Mouse (Mus musculus) left cerebral cortex, postnatal 14 days (tissue): ENCODE results near the gene Ccr7. TPM values are rescaled to one million over a fixed set of nuclear protein-coding genes. Genes with fewer than 3 reads are reported as not detected.

Experiments used
- DNase-seq, 2 experiments: peaks; one replicate each; pipeline ENCODE4 v3.0.0; 2021 to 2022; ENCODE audit warnings: low spot score in 2 of 2, mixed read lengths in 1 of 2
- intact Hi-C: fragments of 180-260 bp; cut with DNase I; formaldehyde crosslinking; loops from one replicate; pipeline ENCODE4 v1.15.1; 2025
- total RNA-seq, 2 experiments: library from RNA; stranded (reverse); gene quantifications; 2 replicates each; pipeline ENCODE4 v1.2.3; 2021

The Ccr7 gene
- total RNA-seq, 2 experiments from 2014 or later = not detected

DNA sequence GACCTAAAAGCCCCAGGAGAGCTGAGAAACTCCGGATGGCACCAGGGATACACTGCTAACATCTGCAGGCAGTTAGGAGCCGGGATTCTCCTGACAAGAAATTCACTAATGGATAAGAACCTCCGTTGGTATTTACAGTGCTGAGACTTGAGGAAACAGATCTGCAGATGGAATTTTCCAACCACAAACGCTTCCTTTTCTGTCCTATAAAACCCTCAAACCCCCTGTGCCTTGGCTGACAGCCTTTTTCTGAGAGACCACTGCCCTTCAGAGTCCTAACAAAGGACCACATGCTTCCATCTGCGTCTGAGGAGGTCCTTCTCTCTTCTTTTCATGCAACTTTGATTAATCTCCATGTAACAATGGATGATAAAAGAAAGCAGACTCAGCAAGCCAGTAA lies 6.8 kb upstream of the Ccr7 start:
- intact Hi-C loops = no loop called here

DNA sequence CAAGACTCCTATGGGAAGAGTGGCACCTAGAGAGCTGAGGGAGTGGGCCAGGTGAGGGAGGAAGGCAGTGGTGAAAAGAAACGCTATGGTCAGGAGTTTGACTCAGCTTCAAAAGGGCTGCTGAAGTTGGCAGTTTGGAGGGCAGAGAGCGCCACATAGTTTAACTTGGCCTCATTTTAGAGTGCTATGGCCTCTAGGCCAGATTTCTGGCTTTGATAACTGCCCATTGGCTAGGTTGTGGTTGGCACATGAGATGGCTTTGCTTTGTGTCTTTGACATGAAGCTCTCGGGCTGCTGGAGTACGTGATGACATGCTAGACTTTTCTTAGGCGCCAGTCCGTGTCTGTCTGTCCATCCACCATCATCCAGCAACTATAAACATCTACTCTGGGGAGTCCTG lies 5.4 kb upstream of the Ccr7 start:
- DNase-seq = no peak
- intact Hi-C loops = no loop called here

More for the DNA sequence above, 6.8 kb upstream of the Ccr7 start:
- no peak for DNase-seq

DNA sequence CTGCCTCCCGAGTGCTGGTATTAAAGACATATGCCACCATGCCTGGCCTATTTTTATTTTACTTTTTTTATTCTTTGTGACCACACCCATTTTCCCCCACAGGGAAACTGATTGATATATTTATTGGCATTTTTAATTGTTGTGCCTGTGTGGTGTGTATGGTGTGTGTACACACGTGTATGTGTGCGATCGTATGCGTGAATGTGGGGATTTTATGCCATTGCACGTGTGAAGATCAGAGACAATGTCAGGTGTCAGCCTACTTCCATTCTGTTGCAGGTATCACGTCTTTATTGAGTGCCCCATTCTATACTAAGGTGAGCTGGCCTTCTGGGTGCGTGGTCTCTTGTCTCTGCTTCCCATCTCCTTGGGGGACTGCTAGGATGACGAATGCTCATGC lies 940 bp upstream of the Ccr7 start:
- intact Hi-C loops = no loop called here
- DNase-seq = no peak

DNA sequence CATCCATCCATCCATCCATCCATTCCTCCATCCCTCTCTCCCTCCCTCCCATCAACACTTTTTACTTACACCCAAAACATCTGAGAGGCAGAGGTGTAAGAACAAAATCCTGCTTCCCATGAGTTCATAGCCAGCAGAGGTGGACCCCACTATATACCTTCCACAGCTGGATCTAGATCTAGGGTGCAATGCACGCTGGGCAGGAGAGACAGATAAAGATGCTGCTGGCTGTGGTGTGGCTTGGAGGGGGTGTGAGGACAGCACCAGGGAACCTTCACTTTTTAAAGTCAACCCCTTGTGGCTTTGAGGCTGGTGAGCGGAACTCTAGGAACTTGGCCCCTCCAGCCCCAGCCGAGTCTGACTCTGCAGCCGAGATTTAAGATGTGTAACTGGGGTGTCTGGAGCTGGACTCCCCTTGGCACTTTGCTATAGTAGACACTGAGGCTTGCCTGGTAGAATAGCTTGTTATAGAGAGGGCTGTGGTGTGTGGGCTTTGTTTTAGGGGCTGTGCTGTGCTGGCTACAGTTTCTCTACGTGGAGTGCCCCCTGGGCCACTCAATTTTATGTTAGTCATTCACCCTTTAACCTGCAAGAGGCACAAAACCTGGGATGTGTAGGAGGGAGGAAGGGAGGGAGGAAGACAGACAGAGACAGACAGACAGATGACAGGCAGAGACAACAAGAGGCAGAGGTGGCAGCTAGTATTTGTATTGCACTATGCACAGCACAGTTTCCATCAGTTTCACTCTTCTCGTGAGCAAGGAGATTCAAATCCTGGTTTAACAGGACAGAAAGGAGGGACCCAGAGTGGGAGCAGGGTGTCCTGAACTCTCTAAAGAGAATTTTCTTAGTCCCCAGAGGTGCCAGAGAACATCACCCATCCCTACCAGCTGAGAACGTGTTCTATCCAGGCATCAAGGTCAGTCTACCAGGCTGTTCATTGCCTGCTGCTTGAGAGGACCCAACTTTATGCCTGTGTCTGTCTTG lies 817 bp downstream of the Ccr7 start:
- intact Hi-C loops = no loop called here
- no peak for DNase-seq

DNA sequence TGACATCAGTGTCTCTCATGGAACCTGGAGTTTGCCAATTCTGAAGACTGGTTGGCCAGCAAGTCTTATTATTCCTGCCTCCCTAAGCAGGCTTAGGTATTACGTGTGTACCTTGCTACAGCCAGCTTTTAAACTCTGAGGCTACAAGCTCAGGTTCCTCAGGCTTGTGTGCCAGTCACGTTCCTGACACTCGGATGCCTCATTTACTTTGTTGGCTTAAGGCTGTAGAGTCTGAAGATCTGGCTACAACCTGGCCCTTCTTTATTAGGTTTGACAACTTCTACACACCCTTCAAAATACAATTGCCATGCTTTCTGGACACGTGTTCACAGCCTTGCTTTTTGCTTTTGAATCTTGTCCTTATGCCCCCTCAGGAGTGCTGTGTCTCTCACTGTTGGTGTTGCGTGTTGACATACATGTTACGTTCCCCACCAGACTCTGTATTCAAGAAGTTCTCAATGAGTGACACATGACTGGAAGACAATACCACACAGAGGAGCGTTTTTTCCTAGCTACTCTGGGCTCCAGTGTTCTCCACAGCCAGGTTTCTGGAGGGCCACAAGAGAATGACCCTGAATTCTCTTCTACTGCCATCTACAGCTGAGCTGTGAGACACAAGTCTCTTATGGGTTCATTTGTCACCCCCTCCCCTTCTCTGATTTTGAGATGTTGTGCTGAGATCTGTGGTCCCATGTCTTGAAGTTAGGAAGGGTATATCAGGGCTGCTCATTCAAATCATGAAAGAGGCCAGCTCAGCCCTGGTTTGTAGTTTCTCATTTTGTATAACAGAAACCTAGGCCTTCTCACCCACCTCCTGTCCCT lies 2.3 kb downstream of the Ccr7 start:
- DNase-seq = no peak
- intact Hi-C loops = no loop called here

DNA sequence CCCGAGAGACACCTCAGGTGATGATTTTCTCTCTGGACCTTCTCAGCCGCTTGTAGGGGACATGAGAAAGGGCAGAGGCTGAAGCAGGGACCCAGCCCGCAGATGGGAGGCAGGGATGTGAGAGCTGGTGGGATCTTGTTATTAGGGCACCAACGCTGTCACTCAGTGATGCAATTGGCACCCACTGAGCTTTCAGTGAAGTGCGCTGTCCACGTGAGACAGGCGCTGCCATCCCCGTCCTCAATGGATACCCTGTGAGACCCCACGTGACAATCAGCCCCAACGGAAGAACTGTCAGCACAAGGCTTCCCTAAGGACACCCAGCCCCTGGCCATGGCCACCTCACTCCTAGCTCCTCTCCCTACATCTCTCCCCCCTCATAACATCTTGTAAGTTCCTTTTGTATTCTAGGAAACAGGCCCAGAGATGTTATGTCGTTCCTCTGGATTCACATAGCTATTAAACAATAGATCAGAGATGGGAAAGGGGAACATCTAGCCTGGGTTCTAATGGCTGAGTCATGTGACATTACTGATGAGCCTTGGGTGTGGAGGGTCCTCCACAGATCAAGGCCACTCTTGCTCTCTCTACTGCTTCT lies 3.4 kb downstream of the Ccr7 start:
- DNase-seq = no peak
- intact Hi-C loops = no loop called here

DNA sequence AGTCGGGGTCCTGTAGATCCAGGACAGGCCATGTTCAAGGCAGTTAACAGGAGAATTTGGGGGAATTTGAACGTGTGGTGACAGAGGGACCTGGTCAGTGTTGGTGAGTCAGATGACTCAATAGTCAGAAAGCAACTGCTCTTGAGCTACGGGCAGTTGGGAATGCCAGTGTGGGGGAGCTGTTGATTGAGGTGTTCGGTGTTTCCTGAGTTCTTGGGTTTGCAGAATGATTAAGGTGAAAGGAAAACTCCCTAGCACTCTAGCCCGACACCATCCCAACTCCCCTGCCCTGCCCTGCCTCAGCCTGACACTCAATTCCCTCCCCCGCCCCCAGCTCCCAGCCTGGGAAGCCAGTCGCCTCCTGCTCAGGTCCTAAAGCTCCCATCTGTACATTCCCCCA lies 4.0 kb downstream of the Ccr7 start:
- no peak for DNase-seq
- intact Hi-C loops = loop anchor here (1.0 kb wide), 1 partner anchor 112 kb away; no protein-coding TSS in a partner anchor

DNA sequence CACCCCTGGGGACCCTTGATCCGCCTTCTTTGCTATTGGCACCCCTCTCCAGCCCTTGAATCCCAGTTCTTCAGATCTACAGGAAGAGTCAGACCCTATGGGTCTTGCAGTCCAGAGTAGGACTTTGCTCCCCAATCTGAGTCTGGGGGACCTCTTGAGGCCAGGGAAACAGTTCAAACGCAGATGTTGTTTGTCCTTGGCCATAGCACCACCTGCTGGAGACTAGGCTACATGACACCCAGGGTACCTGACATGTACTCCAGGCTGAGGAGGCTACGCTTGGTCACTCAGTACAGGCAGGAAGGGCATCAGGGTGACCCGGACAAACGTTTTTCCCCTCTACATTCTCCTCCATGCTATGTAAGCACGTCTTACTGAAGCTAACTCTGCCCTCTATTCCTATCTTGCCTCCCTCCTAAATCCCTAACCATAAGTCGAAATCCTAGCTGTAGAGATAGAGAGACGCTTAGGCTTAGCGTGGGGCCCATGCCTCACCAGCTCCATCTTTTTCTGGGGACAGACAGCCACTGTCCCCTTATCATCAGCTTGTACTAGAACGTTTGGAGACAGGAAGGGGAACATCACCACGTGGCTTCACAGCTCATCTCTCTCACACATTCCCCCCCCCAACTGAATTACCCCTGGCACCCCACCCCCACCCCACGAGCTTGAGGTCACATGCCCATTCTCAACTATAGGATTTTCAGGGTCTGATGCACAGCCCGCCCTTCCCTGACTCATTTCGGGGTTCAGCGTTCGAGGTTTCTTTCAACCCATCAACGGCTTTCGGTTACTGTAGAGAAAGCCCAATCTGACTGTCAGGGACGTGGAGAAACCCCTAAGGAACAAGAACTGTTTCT lies 4.7 kb downstream of the Ccr7 start:
- DNase-seq = peak; percentile 81 to 88
- intact Hi-C loops = loop anchor here (1.0 to 5.0 kb wide), 5 partner anchors 38 to 228 kb away; partner anchors contain the start of gene Gjd3

DNA sequence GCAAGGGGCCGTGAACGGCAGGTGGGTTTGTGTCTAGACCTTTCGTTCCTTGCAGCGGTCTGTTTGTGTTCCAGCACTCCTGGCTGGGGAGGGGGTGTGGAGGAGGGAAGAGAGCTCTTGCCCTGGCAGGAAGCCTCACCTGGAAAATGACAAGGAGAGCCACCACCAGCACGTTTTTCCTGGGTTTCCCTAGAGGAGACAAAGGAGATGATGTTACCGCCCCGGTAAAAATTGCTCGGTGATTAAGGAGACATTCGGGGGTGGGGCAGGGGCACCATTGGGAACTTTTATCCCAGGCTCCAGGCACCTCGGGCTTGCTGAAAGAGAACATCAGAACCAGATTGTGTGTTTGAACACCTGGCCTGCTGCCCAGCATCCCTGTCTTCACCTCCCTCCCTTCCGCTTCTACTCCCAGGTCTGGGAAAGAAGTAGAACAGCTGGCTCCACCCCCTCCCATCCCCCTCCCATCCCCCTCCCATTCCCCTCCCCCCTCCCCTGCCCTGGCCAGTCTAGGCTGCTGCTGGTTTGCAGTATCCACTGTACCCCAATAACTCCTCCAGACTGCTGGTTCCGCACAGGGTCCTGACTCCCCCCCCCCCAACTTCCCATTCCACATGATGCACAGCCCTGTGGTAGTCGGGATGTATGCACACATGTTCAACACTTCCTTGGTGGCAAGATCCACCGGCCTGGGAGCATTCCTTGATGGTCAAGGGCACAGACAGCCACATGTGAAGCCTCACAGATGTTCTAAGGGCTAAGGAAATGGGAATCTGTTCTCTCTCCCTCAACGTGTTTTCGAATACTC lies 5.8 kb downstream of the Ccr7 start:
- intact Hi-C loops = loop anchor here (2.0 to 5.0 kb wide), 4 partner anchors 37 to 227 kb away; partner anchors contain the start of gene Gjd3
- peak; percentile 51 to 52 for DNase-seq

DNA sequence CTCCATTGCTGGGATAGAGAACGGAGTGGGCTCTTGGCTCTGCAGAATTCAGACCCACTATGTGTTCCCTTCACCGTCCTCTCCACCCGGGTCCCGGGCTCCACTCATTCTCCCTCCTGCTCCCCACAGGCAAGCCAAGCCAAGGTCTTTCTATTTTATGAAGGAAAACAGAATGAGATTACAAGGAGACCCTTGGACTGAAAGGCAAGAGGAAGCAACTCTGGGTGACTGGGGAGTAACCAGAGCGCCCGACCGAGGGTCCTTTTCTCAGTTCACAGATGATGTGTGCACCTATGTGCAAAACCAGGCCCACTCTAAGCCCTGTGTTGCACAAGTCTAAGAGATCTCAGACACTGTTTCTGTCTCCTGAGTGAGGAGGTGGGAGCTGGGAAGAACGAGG lies 6.5 kb downstream of the Ccr7 start:
- DNase-seq = no peak
- intact Hi-C loops = loop anchor here (2.0 to 5.0 kb wide), 4 partner anchors 36 to 226 kb away; partner anchors contain the start of gene Gjd3

DNA sequence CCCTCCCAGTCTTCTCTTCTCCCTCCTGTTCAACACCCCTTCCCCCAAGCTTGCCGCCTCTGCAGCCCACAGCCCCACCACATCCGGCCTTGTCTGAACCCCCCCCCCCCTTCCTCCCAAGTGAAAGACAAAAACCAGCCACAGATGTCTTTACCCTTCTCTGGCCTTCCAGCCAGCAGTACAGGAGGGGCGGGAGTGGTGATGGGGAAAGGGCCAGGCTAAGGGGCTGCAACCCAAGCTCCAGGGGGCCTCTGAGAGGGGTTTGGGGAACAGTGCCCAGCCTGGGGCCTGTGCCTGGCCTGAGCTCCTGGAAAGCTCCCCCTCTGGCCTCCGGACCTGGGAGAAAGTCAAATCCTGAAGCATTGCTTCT lies 7.0 kb downstream of the Ccr7 start:
- DNase-seq = no peak
- intact Hi-C loops = loop anchor here (2.0 to 5.0 kb wide), 4 partner anchors 36 to 226 kb away; partner anchors contain the start of gene Gjd3

DNA sequence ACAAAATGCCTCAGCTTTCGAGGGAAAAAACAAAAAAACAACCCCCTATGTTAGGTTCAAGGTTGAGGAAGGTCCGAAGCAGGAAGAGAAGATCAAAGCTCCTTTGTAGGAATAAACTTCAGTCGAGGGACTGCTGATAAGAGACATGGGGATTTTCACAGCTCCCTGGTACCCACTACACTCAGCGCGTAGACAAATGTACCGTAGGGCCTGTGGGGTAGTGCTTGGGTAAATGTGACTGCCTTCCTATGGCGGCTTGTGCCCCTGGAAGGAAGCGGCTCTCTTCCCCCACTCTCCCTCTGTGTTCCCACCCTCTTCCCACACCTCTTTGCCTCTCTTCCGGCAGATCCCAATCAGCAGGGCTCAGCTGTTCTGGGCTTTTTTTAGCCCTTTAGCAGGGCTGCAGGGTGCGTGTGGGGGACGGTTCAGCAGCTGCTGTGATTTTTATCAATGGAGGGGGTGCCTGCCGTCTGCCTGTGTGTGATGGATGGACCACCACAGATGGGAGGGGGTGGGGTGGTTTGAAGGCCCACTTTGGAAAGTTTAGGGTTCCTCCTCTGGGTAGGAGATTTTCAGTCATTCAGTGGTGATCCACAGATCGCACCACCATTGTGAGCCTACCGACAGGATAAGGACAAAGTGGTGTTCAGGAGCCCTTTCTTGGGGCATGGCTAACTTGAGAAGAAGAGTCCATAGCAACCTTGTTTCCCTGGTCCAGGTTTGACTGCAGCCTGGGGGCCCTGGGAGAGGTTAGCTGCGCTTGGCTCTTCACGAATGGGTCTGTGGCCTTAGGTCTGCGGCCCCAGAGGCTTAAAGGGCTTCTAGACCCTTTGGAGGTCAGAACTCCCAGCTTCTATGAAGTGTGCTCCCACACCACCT lies 7.6 kb downstream of the Ccr7 start:
- intact Hi-C loops = loop anchor here (5.0 kb wide), 2 partner anchors 35 to 225 kb away; no protein-coding TSS in a partner anchor

DNA sequence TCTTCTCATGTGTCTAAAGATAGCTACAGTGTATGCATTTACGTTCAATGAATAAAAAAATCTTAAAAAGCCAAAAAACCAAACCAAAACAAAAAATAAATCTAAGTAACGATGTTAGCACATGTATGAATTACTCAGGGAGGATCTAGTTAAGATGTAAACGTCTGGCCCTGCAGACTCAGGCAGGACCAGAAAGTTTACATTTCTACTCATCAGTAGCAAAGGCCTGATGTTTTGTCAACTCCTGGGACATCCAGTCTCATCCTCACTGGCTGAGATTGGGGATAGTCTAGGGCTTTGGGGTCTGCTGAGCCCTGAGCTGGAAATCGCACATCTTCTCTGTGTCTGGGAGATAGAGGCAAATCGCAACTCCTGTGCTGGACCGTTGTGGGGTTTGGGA lies 8.3 kb downstream of the Ccr7 start:
- intact Hi-C loops = loop anchor here (5.0 kb wide), 2 partner anchors 34 to 224 kb away; no protein-coding TSS in a partner anchor
- DNase-seq = no peak

More for the DNA sequence above, 7.6 kb downstream of the Ccr7 start:
- peak; percentile 75 to 83 for DNase-seq

DNA sequence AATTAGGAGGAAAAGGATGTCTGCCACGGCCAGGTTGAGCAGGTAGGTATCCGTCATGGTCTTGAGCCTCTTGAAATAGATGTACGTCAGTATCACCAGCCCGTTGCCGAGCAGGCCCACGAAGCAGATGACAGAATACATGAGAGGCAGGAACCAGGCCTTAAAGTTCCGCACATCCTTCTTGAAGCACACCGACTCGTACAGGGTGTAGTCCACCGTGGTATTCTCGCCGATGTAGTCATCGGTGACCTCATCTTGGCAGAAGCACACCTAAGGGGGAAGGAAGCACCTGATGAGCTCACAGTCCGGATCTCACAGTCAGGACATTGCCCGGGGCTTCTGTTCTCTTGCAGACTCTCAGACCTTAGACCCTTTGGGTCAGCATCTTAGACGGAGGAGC lies 9.1 kb downstream of the Ccr7 start:
- DNase-seq = no peak
- intact Hi-C loops = loop anchor here (5.0 kb wide), 2 partner anchors 33 to 223 kb away; no protein-coding TSS in a partner anchor

DNA sequence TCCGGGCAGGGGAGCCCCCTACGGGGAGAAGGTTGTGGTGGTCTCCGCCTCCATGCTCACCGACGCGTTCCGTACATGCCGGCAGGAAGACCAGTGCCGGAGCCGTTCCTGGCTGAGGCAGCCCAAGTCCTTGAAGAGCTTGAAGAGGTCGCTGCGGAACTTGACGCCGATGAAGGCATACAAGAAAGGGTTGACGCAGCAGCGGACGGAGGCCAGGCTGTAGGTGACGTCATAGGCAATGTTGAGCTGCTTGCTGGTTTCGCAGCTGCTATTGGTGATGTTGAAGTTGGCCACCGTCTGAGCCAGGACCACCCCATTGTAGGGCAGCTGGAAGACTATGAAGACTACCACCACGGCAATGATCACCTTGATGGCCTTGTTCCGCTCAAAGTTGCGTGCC lies 9.9 kb downstream of the Ccr7 start:
- DNase-seq = no peak
- intact Hi-C loops = loop anchor here (5.0 kb wide), 2 partner anchors 33 to 223 kb away; no protein-coding TSS in a partner anchor

DNA sequence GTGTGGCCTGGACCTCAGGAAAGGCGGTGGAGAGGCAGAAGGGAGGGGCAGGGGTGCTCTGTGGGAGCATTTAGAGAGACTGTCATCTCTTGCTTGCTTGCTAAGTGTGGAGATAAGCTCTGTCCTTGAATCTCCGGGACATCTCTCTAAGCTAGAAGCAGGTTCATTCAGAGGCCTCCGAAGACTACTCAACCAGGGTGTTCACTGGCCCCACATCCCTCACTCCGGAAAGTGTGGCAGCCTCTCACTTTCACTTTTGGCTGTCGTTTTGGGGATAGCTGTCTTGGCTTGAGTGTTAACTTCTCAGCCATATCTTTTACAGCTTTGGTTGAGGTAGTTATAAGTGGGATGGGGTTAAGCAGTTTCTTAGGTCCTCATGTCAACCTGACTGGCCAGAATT lies 10.4 kb downstream of the Ccr7 start:
- intact Hi-C loops = no loop called here
- no peak for DNase-seq
